18 mouse cellular contexts compared by ENCODE assay signal in the genomic region with DNA sequence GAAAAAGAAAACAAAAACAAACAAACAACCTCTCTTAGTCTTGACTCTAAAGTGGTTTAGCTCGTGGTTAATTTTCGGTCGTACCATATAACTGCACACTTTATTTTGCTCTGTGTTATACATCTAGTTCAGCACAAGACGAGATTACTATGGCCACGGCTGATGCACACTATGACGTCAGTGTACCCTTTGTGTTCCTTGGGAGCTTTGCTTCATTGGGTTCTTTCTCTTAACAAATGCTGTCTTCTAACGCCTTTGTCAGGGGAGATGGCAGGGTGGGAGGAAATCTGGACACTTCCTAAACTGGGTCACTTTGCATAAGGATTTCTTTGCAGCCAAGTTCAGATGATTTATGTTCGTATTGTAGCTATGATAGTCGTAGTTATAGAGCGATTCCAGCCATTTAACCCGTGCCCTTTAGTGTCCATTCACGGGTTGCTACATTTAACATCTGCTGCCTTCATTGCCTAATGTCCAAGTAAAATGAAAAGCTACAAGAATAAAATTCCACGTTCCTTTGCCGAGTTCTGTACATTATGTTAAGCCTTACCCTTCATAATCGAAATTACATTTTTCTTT.
A peak's percentile ranks its signal among the peaks of the same experiment; 100 is the strongest.
DNase-seq lines count a peak whose midpoint lies in the region; ATAC-seq and TF ChIP-seq lines count a peak whose summit lies in the region.
"Had no signal": no experiment of that assay in that cellular context is flagged by ENCODE, and none has a peak within 500 bp of the region (broad histone marks: within the 10 kb centered on the region; RNA-seq: fewer than 3 reads in every experiment).

No protein-coding gene starts in this region.

- H3K27me3 ChIP-seq in kidney, embryonic 15.5 days, result no peaks in the 10 kb centered on the region
- no peaks in the 10 kb centered on the region for H3K27me3 ChIP-seq in hindbrain, embryonic 10.5 days (ENCODE audit: insufficient read depth, poor library complexity, severe bottlenecking)
- no peaks in the 10 kb centered on the region for H3K27me3 ChIP-seq in midbrain, postnatal 0 days (ENCODE audit: insufficient read depth, low read length)
- no peaks in the 10 kb centered on the region for H3K27me3 ChIP-seq in intestine, embryonic 16.5 days (replicated peaks; ENCODE audit: control insufficient read depth, insufficient read depth, low read length)
- H3K27me3 ChIP-seq: heart, embryonic 12.5 days; limb, embryonic 15.5 days had no signal

- TF ChIP-seq CTCF in midbrain, postnatal 0 days (IDR thresholded peaks at IDR 0.05), result no peak

- 57% methylated on average over 15 of the region's 15 CpGs for WGBS in kidney, embryonic 15.5 days
- WGBS in hindbrain, embryonic 10.5 days, result 67% methylated on average over 15 of the region's 15 CpGs
- 64% methylated on average over 15 of the region's 15 CpGs for WGBS in midbrain, postnatal 0 days
- 74% methylated on average over 15 of the region's 15 CpGs for WGBS in intestine, embryonic 16.5 days

- H3K9me3 ChIP-seq in kidney, embryonic 15.5 days (replicated peaks), result no peaks in the 10 kb centered on the region
- no peaks in the 10 kb centered on the region for H3K9me3 ChIP-seq in hindbrain, embryonic 10.5 days
- no peaks in the 10 kb centered on the region for H3K9me3 ChIP-seq in midbrain, postnatal 0 days (ENCODE audit: low read length)
- no peaks in the 10 kb centered on the region for H3K9me3 ChIP-seq in intestine, embryonic 16.5 days (ENCODE audit: control insufficient read depth, low read length)
- H3K9me3 ChIP-seq: embryonic facial prominence, embryonic 10.5 days; heart, embryonic 12.5 days; limb, embryonic 15.5 days had no signal

- DNase-seq in kidney, postnatal 36 days, result no peak
- DNase-seq in R1 (ENCODE audit: low read depth, low spot score), result peak; percentile 28
- DNase-seq in hindbrain, embryonic 10.5 days (ENCODE audit: low spot score), result no peak
- peak; percentile 54 for DNase-seq in midbrain, postnatal 0 days (ENCODE audit: low spot score)
- DNase-seq in right cerebral cortex, postnatal 10 days (ENCODE audit: low spot score in 2 of 2), result no peak
- no peak for DNase-seq in gastrocnemius, adult 8-10 months (ENCODE audit: low spot score in 2 of 2)
- DNase-seq: B cell, adult 2 months; cerebellum, adult 8-10 months; heart, postnatal 4 days; kidney, adult 2 months; lung, adult 2 months had no signal

- H3K27ac ChIP-seq in kidney, embryonic 15.5 days, result no peak overlapping the region
- peak overlapping the region; percentile 73 for H3K27ac ChIP-seq in hindbrain, embryonic 10.5 days
- no peak overlapping the region for H3K27ac ChIP-seq in midbrain, postnatal 0 days (ENCODE audit: low read depth, low read length)
- H3K27ac ChIP-seq in intestine, embryonic 16.5 days (ENCODE audit: low read length), result no peak overlapping the region
- H3K27ac ChIP-seq: embryonic facial prominence, embryonic 10.5 days; limb, embryonic 15.5 days had no signal

- no peaks in the 10 kb centered on the region for H3K36me3 ChIP-seq in kidney, embryonic 15.5 days
- no peaks in the 10 kb centered on the region for H3K36me3 ChIP-seq in hindbrain, embryonic 10.5 days
- H3K36me3 ChIP-seq in midbrain, postnatal 0 days (ENCODE audit: insufficient read depth, low read length), result no peaks in the 10 kb centered on the region
- no peaks in the 10 kb centered on the region for H3K36me3 ChIP-seq in intestine, embryonic 16.5 days (ENCODE audit: control insufficient read depth, insufficient read depth, low read length)
- H3K36me3 ChIP-seq: embryonic facial prominence, embryonic 10.5 days; heart, embryonic 12.5 days; limb, embryonic 15.5 days had no signal

- H3K4me1 ChIP-seq in kidney, embryonic 15.5 days, result peaks cover 13% of the 10 kb centered on the region
- H3K4me1 ChIP-seq in hindbrain, embryonic 10.5 days (replicated peaks), result peaks cover 36% of the 10 kb centered on the region
- no peaks in the 10 kb centered on the region for H3K4me1 ChIP-seq in midbrain, postnatal 0 days (ENCODE audit: insufficient read depth, low read length)
- 0 out of 2 replicates have a peak, but pooled peaks cover 2% of the 10 kb centered on the region for H3K4me1 ChIP-seq in intestine, embryonic 16.5 days (ENCODE audit: control insufficient read depth, insufficient read depth, low read length)
- H3K4me1 ChIP-seq: limb, embryonic 15.5 days had no signal

- H3K9ac ChIP-seq in kidney, embryonic 15.5 days, result no peak overlapping the region
- no peak overlapping the region for H3K9ac ChIP-seq in midbrain, postnatal 0 days (replicated peaks; ENCODE audit: low read length, poor library complexity, severe bottlenecking)
- H3K9ac ChIP-seq in intestine, embryonic 16.5 days (ENCODE audit: low read depth, low read length), result no peak overlapping the region
- H3K9ac ChIP-seq: heart, embryonic 12.5 days; limb, embryonic 15.5 days had no signal

- 0 out of 2 replicates have a peak, but pooled peaks have one; percentile 21 for ATAC-seq in kidney, embryonic 15.5 days (replicated peaks; ENCODE audit: low FRiP score)
- no peak for ATAC-seq in midbrain, postnatal 0 days (ENCODE audit: low FRiP score)
- no peak for ATAC-seq in intestine, embryonic 16.5 days

- no peak overlapping the region for H3K4me3 ChIP-seq in kidney, embryonic 15.5 days (replicated peaks)
- no peak overlapping the region for H3K4me3 ChIP-seq in hindbrain, embryonic 10.5 days
- H3K4me3 ChIP-seq in midbrain, postnatal 0 days (ENCODE audit: low read depth, low read length), result no peak overlapping the region
- H3K4me3 ChIP-seq in intestine, embryonic 16.5 days (ENCODE audit: low read length), result no peak overlapping the region
- H3K4me3 ChIP-seq: embryonic facial prominence, embryonic 10.5 days; erythroblast, embryonic 14.5 days; heart, embryonic 12.5 days; limb, embryonic 15.5 days; myocyte had no signal

- peak overlapping the region; percentile 29; the same call in 1 of the 2 replicates for H3K4me2 ChIP-seq in kidney, embryonic 15.5 days
- no peak overlapping the region for H3K4me2 ChIP-seq in midbrain, postnatal 0 days (ENCODE audit: low read depth, low read length, poor library complexity, severe bottlenecking)
- H3K4me2 ChIP-seq in intestine, embryonic 16.5 days (ENCODE audit: low read depth, low read length), result no peak overlapping the region
- H3K4me2 ChIP-seq: heart, embryonic 12.5 days; limb, embryonic 15.5 days had no signal

Comparison
In these comparisons a context has a peak if more than half of its experiments do, and no peak if none do; other contexts are left out.
1. DNase-seq: peak in R1 (single experiment) and midbrain, postnatal 0 days (single experiment); none in kidney, postnatal 36 days (0 of 2), hindbrain, embryonic 10.5 days (single experiment), right cerebral cortex, postnatal 10 days (0 of 2) and gastrocnemius, adult 8-10 months (0 of 2).